Mouse (Mus musculus): ENCODE data around the gene Pknox1.

- TF ChIP-seq POLR2A (IDR thresholded peaks at IDR 0.05; ENCODE audit: extremely low read depth, insufficient read depth, low read length): no peak
- no peak for TF ChIP-seq CTCF (IDR thresholded peaks at IDR 0.05; ENCODE audit: extremely low read depth, insufficient read depth, low read length)
These were observed 5.3 kb upstream of the Pknox1 start for GRCm38 (mm10) chr17:31559021-31559789.

Data from cortical plate, adult 2 months (tissue).